Mouse (Mus musculus): ENCODE results near the gene Ubap2. TPM values are rescaled to one million over a fixed set of nuclear protein-coding genes. Genes with fewer than 3 reads are reported as not detected.

Gene Ubap2
- 13.7 and 19.4 TPM in 2 replicates for polyA plus RNA-seq (2012; rRNA removed)

DNA sequence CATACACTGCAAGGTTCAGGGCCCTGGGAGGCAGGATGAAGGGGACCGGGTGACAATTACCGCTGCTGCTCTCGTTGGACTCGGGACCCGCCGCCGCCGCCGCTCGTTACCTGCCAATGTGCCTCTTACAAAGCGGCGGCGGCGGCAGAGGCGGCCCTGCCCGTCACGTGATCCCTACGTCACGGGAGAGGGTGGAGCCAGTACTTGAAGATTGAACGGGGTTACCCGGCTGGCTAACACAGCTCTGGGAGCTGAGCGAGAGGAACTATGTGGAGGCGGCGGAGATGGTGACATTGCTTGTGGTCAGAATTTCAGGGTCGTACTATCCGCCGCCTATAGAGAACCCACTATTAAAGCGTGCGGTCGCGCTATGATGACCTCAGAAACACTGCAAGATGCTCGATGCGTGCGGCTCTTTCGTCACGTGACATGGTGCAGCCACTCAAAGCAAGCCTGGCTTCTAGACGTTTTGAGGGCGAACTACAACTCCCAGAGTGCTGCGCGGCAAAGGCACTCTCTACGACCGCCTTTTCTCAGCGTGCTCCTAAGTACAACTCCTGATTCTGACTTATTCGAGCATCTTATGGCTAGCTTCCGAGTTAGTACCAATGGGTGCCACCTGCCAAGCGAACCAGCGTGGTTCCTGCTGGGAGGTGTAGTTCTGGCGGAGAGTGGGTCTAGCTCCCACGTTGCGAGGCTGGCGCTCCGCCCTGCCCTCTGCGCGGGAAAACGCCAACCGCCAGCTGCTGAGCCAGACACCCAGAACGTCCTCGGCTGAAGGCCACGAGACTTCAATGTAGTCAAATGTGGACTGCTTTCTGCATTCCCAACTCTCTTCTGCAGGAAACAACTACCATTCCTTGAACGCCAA, at the start of gene Ubap2:
Gene Ubap2 (minus strand): TSS at position 165 of the 871 bp plus-strand sequence.

GRCm38 (mm10) chr4:41314141-41315129, 39.5 kb upstream of the Ubap2 start, which contains the start of gene Dcaf12:
Dcaf12 (minus strand) TSS chr4:41314889.

Other genes with a start within 250 kb of the Ubap2 start
- gene Aqp7, start 227.0 kb downstream of the Ubap2 start, polyA plus RNA-seq (2012; rRNA removed): 1.1 TPM in 2 replicates
- gene Aqp3, start 177.0 kb downstream of the Ubap2 start, polyA plus RNA-seq (2012; rRNA removed): 13.0 and 13.2 TPM in 2 replicates
- 7.8 and 9.2 TPM in 2 replicates for gene Nol6, start 150.7 kb downstream of the Ubap2 start, polyA plus RNA-seq (2012; rRNA removed)
- gene Ube2r2, start 139.4 kb downstream of the Ubap2 start, polyA plus RNA-seq (2012; rRNA removed): 46.9 and 48.6 TPM in 2 replicates
- gene Dcaf12, start 39.7 kb upstream of the Ubap2 start, polyA plus RNA-seq (2012; rRNA removed): 27.9 and 35.3 TPM in 2 replicates
- gene Ubap1, start 73.9 kb upstream of the Ubap2 start, polyA plus RNA-seq (2012; rRNA removed): 16.5 and 18.8 TPM in 2 replicates
- gene Kif24, start 189.7 kb upstream of the Ubap2 start, polyA plus RNA-seq (2012; rRNA removed): 3.6 and 4.6 TPM in 2 replicates
- gene Nudt2, start 190.0 kb upstream of the Ubap2 start, polyA plus RNA-seq (2012; rRNA removed): 14.3 and 14.6 TPM in 2 replicates
- gene AI464131, start 227.9 kb upstream of the Ubap2 start, polyA plus RNA-seq (2012; rRNA removed): 0.50 and 0.59 TPM in 2 replicates
- not detected in 2 replicates for gene 1110017D15Rik, start 242.2 kb upstream of the Ubap2 start, polyA plus RNA-seq (2012; rRNA removed)

Data from liver, embryonic 14 days (tissue).